Mouse (Mus musculus): Measurements from ENCODE around the gene Rab3c.

The Rab3c gene

GRCm38 (mm10) chr13:110093720-110094685 lies 186.8 kb downstream of the Rab3c start:
- no peak for DNase-seq

GRCm38 (mm10) chr13:110083961-110084360 lies 196.8 kb downstream of the Rab3c start:
- no peak for DNase-seq

GRCm38 (mm10) chr13:110081174-110081573 lies 199.6 kb downstream of the Rab3c start:
- no peak for DNase-seq

- no peak for DNase-seq
Measured at GRCm38 (mm10) chr13:110075587-110075986, 205.2 kb downstream of the Rab3c start.

GRCm38 (mm10) chr13:110074180-110074579 lies 206.6 kb downstream of the Rab3c start:
- DNase-seq, result no peak

GRCm38 (mm10) chr13:110067149-110067548 lies 213.6 kb downstream of the Rab3c start:
- no peak for DNase-seq

GRCm38 (mm10) chr13:110066674-110067073 lies 214.1 kb downstream of the Rab3c start:
- no peak for DNase-seq

- peak; percentile 82 for DNase-seq
Measured at GRCm38 (mm10) chr13:110062835-110063411, 217.9 kb downstream of the Rab3c start.

- DNase-seq, result no peak
Measured at GRCm38 (mm10) chr13:110062288-110062687, 218.5 kb downstream of the Rab3c start.

- no peak for DNase-seq
Measured at GRCm38 (mm10) chr13:110054538-110054937, 226.3 kb downstream of the Rab3c start.

- no peak for DNase-seq
Measured at GRCm38 (mm10) chr13:110048767-110049434, 231.9 kb downstream of the Rab3c start.

- DNase-seq, result no peak
Measured at GRCm38 (mm10) chr13:110044418-110044817, 236.4 kb downstream of the Rab3c start.

- DNase-seq, result peak; percentile 23
Measured at GRCm38 (mm10) chr13:110039779-110040498, 240.9 kb downstream of the Rab3c start.

- no peak for DNase-seq
Measured at GRCm38 (mm10) chr13:110039170-110039569, 241.6 kb downstream of the Rab3c start.

- no peak for DNase-seq
Measured at GRCm38 (mm10) chr13:110038521-110038920, 242.3 kb downstream of the Rab3c start.

- no peak for DNase-seq
Measured at GRCm38 (mm10) chr13:110034885-110035284, 245.9 kb downstream of the Rab3c start.

- DNase-seq, result no peak
Measured at GRCm38 (mm10) chr13:110034041-110034440, 246.8 kb downstream of the Rab3c start.

- no peak for DNase-seq
Measured at GRCm38 (mm10) chr13:110031886-110032285, 248.9 kb downstream of the Rab3c start.

GRCm38 (mm10) chr13:110031061-110031460 lies 249.7 kb downstream of the Rab3c start:
- no peak for DNase-seq

- DNase-seq, result no peak
Measured at GRCm38 (mm10) chr13:110024381-110025161, 256.2 kb downstream of the Rab3c start.

GRCm38 (mm10) chr13:110023031-110023430 lies 257.8 kb downstream of the Rab3c start:
- DNase-seq, result peak; percentile 19

- no peak for DNase-seq
Measured at GRCm38 (mm10) chr13:110019774-110020173, 261.0 kb downstream of the Rab3c start.
